Mouse (Mus musculus): ENCODE measurements at regions not wholly inside any gene's neighbourhood (a gene's known extent, or its start where the extent isn't known, plus 50 kb on each side); places are given as distances from the start of the nearest gene placed in this dataset.

- peak in 1 of 2 experiments; percentile 46 for DNase-seq (ENCODE audit: low spot score in 2 of 2)
Observed at GRCm38 (mm10) chr9:98690839-98691516, 89.5 kb upstream of the Mrps22 start.

- no peak for DNase-seq (ENCODE audit: low spot score in 2 of 2)
Observed at GRCm38 (mm10) chr9:98685548-98685947, 84.1 kb upstream of the Mrps22 start.

GRCm38 (mm10) chr9:98684336-98684735 is 82.9 kb upstream of the Mrps22 start:
- DNase-seq (ENCODE audit: low spot score in 2 of 2) = no peak

- no peak for DNase-seq (ENCODE audit: low spot score in 2 of 2)
Observed at GRCm38 (mm10) chr9:98675612-98676011, 74.2 kb upstream of the Mrps22 start.

- DNase-seq (ENCODE audit: low spot score in 2 of 2) = no peak
Observed at GRCm38 (mm10) chr9:98673461-98674114, 72.1 kb upstream of the Mrps22 start.

- DNase-seq (ENCODE audit: low spot score in 2 of 2) = no peak
Observed at GRCm38 (mm10) chr9:98672361-98672760, 70.9 kb upstream of the Mrps22 start.

GRCm38 (mm10) chr9:98668423-98669330 is 67.2 kb upstream of the Mrps22 start:
- DNase-seq (ENCODE audit: low spot score in 2 of 2) = no peak

- DNase-seq (ENCODE audit: low spot score in 2 of 2) = no peak
Observed at GRCm38 (mm10) chr9:98667072-98667471, 65.6 kb upstream of the Mrps22 start.

GRCm38 (mm10) chr9:98663011-98663410 is 61.6 kb upstream of the Mrps22 start:
- no peak for DNase-seq (ENCODE audit: low spot score in 2 of 2)

GRCm38 (mm10) chr9:98651681-98652080 is 50.2 kb upstream of the Mrps22 start:
- no peak for DNase-seq (ENCODE audit: low spot score in 2 of 2)
